Mouse (Mus musculus): ENCODE measurements around the gene Trim38. TPM values are rescaled to one million over a fixed set of nuclear protein-coding genes. Genes with fewer than 3 reads are reported as not detected.

Trim38 gene
- polyA plus RNA-seq, 1 experiment from 2014 or later, result not detected

DNA sequence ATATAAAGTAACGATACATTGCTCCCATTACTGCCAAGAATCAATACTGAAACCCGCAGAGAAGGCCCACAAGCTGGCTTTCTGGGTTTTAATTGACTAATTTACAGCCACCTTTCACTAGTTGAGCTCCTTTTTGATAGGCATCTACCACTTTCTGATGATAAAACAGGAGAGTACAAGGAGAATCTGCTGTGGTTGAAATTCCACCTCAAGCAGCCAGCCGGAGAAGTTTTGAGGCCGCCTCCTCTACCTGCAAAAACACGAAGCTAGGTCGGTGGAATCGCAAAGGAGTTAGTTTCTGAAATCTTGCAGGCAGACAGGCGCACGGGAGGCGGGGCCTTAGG lies 6.5 kb upstream of the Trim38 start:
- Histone ChIP-seq H3K27ac (ENCODE audit: low read depth, low read length) (peak overlapping the region; percentile 99), H3K4me1 (replicated peaks; ENCODE audit: control insufficient read depth, insufficient read depth, low read length) (peaks cover 34% of the 10 kb centered on the region), H3K4me3 (ENCODE audit: low read depth, low read length) (peak overlapping the region; percentile 56), H3K36me3 (ENCODE audit: control insufficient read depth, insufficient read depth, low read length) (no peaks in the 10 kb centered on the region), H3K9me3 (ENCODE audit: control insufficient read depth, low read length) (no peaks in the 10 kb centered on the region), H3K27me3 (replicated peaks; ENCODE audit: control insufficient read depth, insufficient read depth, low read length) (no peaks in the 10 kb centered on the region), H3K4me2 (peak overlapping the region; percentile 84), H3K9ac (ENCODE audit: low read depth, low read length) (peak overlapping the region; percentile 83)
- no peak for DNase-seq (ENCODE audit: low spot score)
- ATAC-seq (replicated peaks; ENCODE audit: low FRiP score), result no peak
- WGBS, result 2% methylated on average over 10 of the region's 10 CpGs

GRCm38 (mm10) chr13:23763586-23764323 lies 6.0 kb upstream of the Trim38 start, which contains the start of gene Hist1h1a:
Gene Hist1h1a (plus strand): TSS chr13:23763666.
- H3K9me3 ChIP-seq (ENCODE audit: control insufficient read depth, low read length), result no peaks in the 10 kb centered on the region
- H3K27me3 ChIP-seq (replicated peaks; ENCODE audit: control insufficient read depth, insufficient read depth, low read length), result no peaks in the 10 kb centered on the region
- peak within 1 kb of the TSS; percentile 84 for H3K4me2 ChIP-seq
- peak within 1 kb of the TSS; percentile 83 for H3K9ac ChIP-seq (ENCODE audit: low read depth, low read length)
- peak; percentile 50 for ATAC-seq (replicated peaks; ENCODE audit: low FRiP score)
- H3K27ac ChIP-seq (ENCODE audit: low read depth, low read length), result peak within 1 kb of the TSS; percentile 99
- H3K4me1 ChIP-seq (replicated peaks; ENCODE audit: control insufficient read depth, insufficient read depth, low read length), result peaks cover 34% of the 10 kb centered on the region
- WGBS, result 4% methylated on average over 34 of the region's 34 CpGs
- DNase-seq (ENCODE audit: low spot score), result peak; percentile 92
- no peaks in the 10 kb centered on the region for H3K36me3 ChIP-seq (ENCODE audit: control insufficient read depth, insufficient read depth, low read length)
- peak within 1 kb of the TSS; percentile 56 for H3K4me3 ChIP-seq (ENCODE audit: low read depth, low read length)

DNA sequence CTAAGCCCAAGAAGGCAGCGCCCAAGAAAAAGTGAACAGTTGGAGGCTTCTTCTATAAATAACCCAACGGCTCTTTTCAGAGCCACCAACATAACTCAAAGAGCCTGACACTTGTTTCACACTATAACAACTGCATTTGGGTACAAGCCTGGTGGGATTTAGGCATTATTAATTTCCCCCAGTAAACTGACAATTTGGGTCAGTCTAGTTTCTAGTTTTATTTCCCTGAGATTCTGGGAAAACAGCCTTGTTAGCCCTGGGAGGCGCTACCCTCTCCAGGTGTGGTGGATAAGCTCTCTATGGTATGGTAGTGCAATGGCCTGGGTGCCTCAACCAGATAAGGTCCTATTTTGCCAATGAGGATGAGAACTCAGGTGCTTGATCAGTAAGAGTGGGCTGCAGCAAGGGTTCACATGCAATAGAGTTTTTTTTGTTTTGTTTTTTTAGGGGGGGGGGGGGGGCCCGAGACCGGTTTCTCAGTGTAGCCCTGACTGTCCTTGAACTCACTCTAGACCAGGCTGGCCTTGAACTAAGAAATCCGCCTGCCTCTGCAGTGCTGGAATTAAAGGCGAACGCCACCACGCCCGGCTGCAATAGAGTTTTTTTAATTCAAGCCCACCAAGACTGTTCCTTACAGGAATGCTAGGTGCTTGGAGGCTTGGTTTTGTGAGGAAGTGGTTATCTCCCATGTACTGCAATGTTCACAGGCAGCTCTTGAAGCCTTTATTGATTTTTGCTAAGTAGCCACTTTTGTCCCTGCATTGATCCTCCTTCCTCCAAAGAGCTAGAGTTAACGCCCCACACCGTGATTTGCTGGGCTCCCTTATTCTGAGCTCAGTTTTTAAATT lies 5.2 kb upstream of the Trim38 start:
- DNase-seq (ENCODE audit: low spot score), result peak; percentile 67
- no peaks in the 10 kb centered on the region for H3K9me3 ChIP-seq (ENCODE audit: control insufficient read depth, low read length)
- H3K4me3 ChIP-seq (ENCODE audit: low read depth, low read length), result peak overlapping the region; percentile 56
- peak overlapping the region; percentile 83 for H3K9ac ChIP-seq (ENCODE audit: low read depth, low read length)
- H3K27me3 ChIP-seq (replicated peaks; ENCODE audit: control insufficient read depth, insufficient read depth, low read length), result no peaks in the 10 kb centered on the region
- peak overlapping the region; percentile 84 for H3K4me2 ChIP-seq
- no peaks in the 10 kb centered on the region for H3K36me3 ChIP-seq (ENCODE audit: control insufficient read depth, insufficient read depth, low read length)
- WGBS, result 26% methylated on average over 12 of the region's 12 CpGs
- ATAC-seq (replicated peaks; ENCODE audit: low FRiP score), result peak; percentile 22; the same call in 1 of the 2 replicates
- H3K27ac ChIP-seq (ENCODE audit: low read depth, low read length), result peak overlapping the region; percentile 99
- H3K4me1 ChIP-seq (replicated peaks; ENCODE audit: control insufficient read depth, insufficient read depth, low read length), result peaks cover 32% of the 10 kb centered on the region

- Histone ChIP-seq H3K4me3 (ENCODE audit: low read depth, low read length) (peak overlapping the region; percentile 56), H3K27ac (ENCODE audit: low read depth, low read length) (peak overlapping the region; percentile 99), H3K4me2 (peak overlapping the region; percentile 84), H3K9me3 (ENCODE audit: control insufficient read depth, low read length) (no peaks in the 10 kb centered on the region), H3K27me3 (replicated peaks; ENCODE audit: control insufficient read depth, insufficient read depth, low read length) (no peaks in the 10 kb centered on the region), H3K9ac (ENCODE audit: low read depth, low read length) (peak overlapping the region; percentile 83), H3K36me3 (ENCODE audit: control insufficient read depth, insufficient read depth, low read length) (no peaks in the 10 kb centered on the region), H3K4me1 (replicated peaks; ENCODE audit: control insufficient read depth, insufficient read depth, low read length) (peaks cover 26% of the 10 kb centered on the region)
- ATAC-seq (replicated peaks; ENCODE audit: low FRiP score), result no peak
- WGBS, result 43% methylated on average over 1 of the region's 1 CpGs
- no peak for DNase-seq (ENCODE audit: low spot score)
Measured at GRCm38 (mm10) chr13:23765172-23765513, 4.6 kb upstream of the Trim38 start.

GRCm38 (mm10) chr13:23766772-23767171 lies 2.9 kb upstream of the Trim38 start:
- H3K4me2 ChIP-seq, result no peak overlapping the region
- no peak overlapping the region for H3K9ac ChIP-seq (ENCODE audit: low read depth, low read length)
- DNase-seq (ENCODE audit: low spot score) (no peak), ATAC-seq (replicated peaks; ENCODE audit: low FRiP score) (no peak)
- H3K27ac ChIP-seq (ENCODE audit: low read depth, low read length), result no peak overlapping the region
- H3K4me1 ChIP-seq (replicated peaks; ENCODE audit: control insufficient read depth, insufficient read depth, low read length), result peaks cover 23% of the 10 kb centered on the region
- no peaks in the 10 kb centered on the region for H3K9me3 ChIP-seq (ENCODE audit: control insufficient read depth, low read length)
- no peaks in the 10 kb centered on the region for H3K36me3 ChIP-seq (ENCODE audit: control insufficient read depth, insufficient read depth, low read length)
- H3K27me3 ChIP-seq (replicated peaks; ENCODE audit: control insufficient read depth, insufficient read depth, low read length), result no peaks in the 10 kb centered on the region
- H3K4me3 ChIP-seq (ENCODE audit: low read depth, low read length), result no peak overlapping the region

DNA sequence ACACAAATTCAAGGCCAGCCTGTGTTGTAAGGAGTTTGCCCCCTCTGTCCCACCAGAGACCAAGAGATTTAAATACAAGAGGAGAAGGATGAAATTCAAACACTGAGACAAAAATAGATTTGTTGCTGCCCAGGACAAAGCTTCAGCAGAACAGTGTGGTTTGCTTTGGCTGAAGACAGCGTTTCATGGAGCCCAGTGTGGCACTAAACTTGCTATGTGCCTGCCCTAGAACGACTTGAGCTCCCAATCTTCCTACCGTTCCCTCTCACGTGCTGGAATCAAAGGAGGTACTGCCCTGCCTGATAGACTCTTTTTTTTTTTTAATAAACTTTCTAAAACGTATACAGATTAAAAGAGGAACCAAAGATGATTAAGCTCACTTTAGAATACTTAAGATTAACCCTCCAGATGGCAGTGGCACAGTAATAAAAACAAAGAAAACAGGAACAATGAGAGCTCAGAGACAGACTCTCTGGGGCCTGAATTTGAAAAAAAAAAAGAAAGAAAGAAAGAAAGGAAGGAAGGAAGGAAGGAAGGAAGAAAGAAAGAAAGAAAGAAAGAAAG lies 797 bp upstream of the Trim38 start:
- DNase-seq (ENCODE audit: low spot score), result no peak
- no peaks in the 10 kb centered on the region for H3K27me3 ChIP-seq (replicated peaks; ENCODE audit: control insufficient read depth, insufficient read depth, low read length)
- no peak overlapping the region for H3K9ac ChIP-seq (ENCODE audit: low read depth, low read length)
- whole genome bisulfite sequencing, result 51% methylated on average over 5 of the region's 5 CpGs
- no peak for ATAC-seq (replicated peaks; ENCODE audit: low FRiP score)
- H3K4me2 ChIP-seq, result no peak overlapping the region
- H3K4me1 ChIP-seq (replicated peaks; ENCODE audit: control insufficient read depth, insufficient read depth, low read length), result peaks cover 17% of the 10 kb centered on the region
- 0 out of 2 replicates have a peak overlapping the region, but pooled peaks have one; percentile 10 for H3K27ac ChIP-seq (ENCODE audit: low read depth, low read length)
- H3K4me3 ChIP-seq (ENCODE audit: low read depth, low read length), result no peak overlapping the region
- no peaks in the 10 kb centered on the region for H3K36me3 ChIP-seq (ENCODE audit: control insufficient read depth, insufficient read depth, low read length)
- H3K9me3 ChIP-seq (ENCODE audit: control insufficient read depth, low read length), result no peaks in the 10 kb centered on the region

GRCm38 (mm10) chr13:23772561-23773313 lies 3.0 kb downstream of the Trim38 start:
- WGBS, result 15% methylated on average over 21 of the region's 21 CpGs
- peaks cover 7% of the 10 kb centered on the region for H3K4me1 ChIP-seq (replicated peaks; ENCODE audit: control insufficient read depth, insufficient read depth, low read length)
- DNase-seq (ENCODE audit: low spot score), result peak; percentile 69
- H3K9ac ChIP-seq (ENCODE audit: low read depth, low read length), result peak overlapping the region; percentile 45; the same call in 1 of the 2 replicates
- no peaks in the 10 kb centered on the region for H3K27me3 ChIP-seq (replicated peaks; ENCODE audit: control insufficient read depth, insufficient read depth, low read length)
- no peaks in the 10 kb centered on the region for H3K9me3 ChIP-seq (ENCODE audit: control insufficient read depth, low read length)
- H3K4me2 ChIP-seq, result peak overlapping the region; percentile 63
- peak overlapping the region; percentile 29; the same call in 1 of the 2 replicates for H3K4me3 ChIP-seq (ENCODE audit: low read depth, low read length)
- H3K27ac ChIP-seq (ENCODE audit: low read depth, low read length), result no peak overlapping the region
- peak; percentile 98 for ATAC-seq (replicated peaks; ENCODE audit: low FRiP score)
- no peaks in the 10 kb centered on the region for H3K36me3 ChIP-seq (ENCODE audit: control insufficient read depth, insufficient read depth, low read length)

- no peak overlapping the region for H3K9ac ChIP-seq (ENCODE audit: low read depth, low read length)
- no peaks in the 10 kb centered on the region for H3K36me3 ChIP-seq (ENCODE audit: control insufficient read depth, insufficient read depth, low read length)
- H3K9me3 ChIP-seq (ENCODE audit: control insufficient read depth, low read length), result no peaks in the 10 kb centered on the region
- DNase-seq (ENCODE audit: low spot score), result no peak
- H3K27ac ChIP-seq (ENCODE audit: low read depth, low read length), result no peak overlapping the region
- H3K4me1 ChIP-seq (replicated peaks; ENCODE audit: control insufficient read depth, insufficient read depth, low read length), result peaks cover 2% of the 10 kb centered on the region
- no peak for ATAC-seq (replicated peaks; ENCODE audit: low FRiP score)
- H3K4me2 ChIP-seq, result no peak overlapping the region
- no peaks in the 10 kb centered on the region for H3K27me3 ChIP-seq (replicated peaks; ENCODE audit: control insufficient read depth, insufficient read depth, low read length)
- 87% methylated on average over 7 of the region's 7 CpGs for WGBS
- H3K4me3 ChIP-seq (ENCODE audit: low read depth, low read length), result no peak overlapping the region
Measured at GRCm38 (mm10) chr13:23778339-23778738, 8.6 kb downstream of the Trim38 start.

Measured in liver, embryonic 11.5 days (tissue).